Mouse (Mus musculus) embryonic fibroblast, embryonic 13.5 days (primary cell): ENCODE measurements around the gene Gpr137c.

Source experiments
- CTCF ChIP-seq: IDR thresholded peaks from 2 replicates; pipeline ENCODE4 v1.5.1; 2011; ENCODE audit warnings: mild to moderate bottlenecking, control low read depth, low read length, moderate library complexity, borderline replicate concordance; ENCODE audit not compliant: insufficient read depth
- POLR2A ChIP-seq: IDR thresholded peaks from 2 replicates; pipeline ENCODE4 v1.6.1; 2011; ENCODE audit warnings: low read depth, mild to moderate bottlenecking, control low read depth, low read length, moderate library complexity

- no peak for TF ChIP-seq POLR2A
- TF ChIP-seq CTCF: no peak
Observed at GRCm38 (mm10) chr14:45310101-45310500, 90.6 kb downstream of the Gpr137c start.
